Mouse (Mus musculus) urinary bladder, adult 2 months (tissue): ENCODE results near the gene Tspan9. TPM values are rescaled to one million over a fixed set of nuclear protein-coding genes. Genes with fewer than 3 reads are reported as not detected.

Source experiments
- DNase-seq: peaks from one replicate; pipeline ENCODE4 v3.0.0; 2022; ENCODE audit warnings: low spot score
- polyA plus RNA-seq: library from polyadenylated mRNA; depleted of rRNA; stranded (reverse); fragments of >200 nt; gene quantifications from 2 replicates; pipeline ENCODE4 v1.2.3, GENCODE M21; 2012

The Tspan9 gene
- polyA plus RNA-seq, 1 experiment = 112 TPM

GRCm38 (mm10) chr6:127979831-127980230, 163.6 kb downstream of the Tspan9 start:
- no peak for DNase-seq

GRCm38 (mm10) chr6:127978941-127979340, 164.5 kb downstream of the Tspan9 start:
- no peak for DNase-seq

GRCm38 (mm10) chr6:127976695-127977094, 166.7 kb downstream of the Tspan9 start:
- DNase-seq = no peak

- no peak for DNase-seq
Measured at GRCm38 (mm10) chr6:127974000-127974399, 169.4 kb downstream of the Tspan9 start.

GRCm38 (mm10) chr6:127973553-127973952, 169.8 kb downstream of the Tspan9 start:
- DNase-seq = no peak

- no peak for DNase-seq
Measured at GRCm38 (mm10) chr6:127971931-127972330, 171.5 kb downstream of the Tspan9 start.

- no peak for DNase-seq
Measured at GRCm38 (mm10) chr6:127970848-127971247, 172.5 kb downstream of the Tspan9 start.

- peak; percentile 57 for DNase-seq
Measured at GRCm38 (mm10) chr6:127970120-127970519, 173.3 kb downstream of the Tspan9 start.

GRCm38 (mm10) chr6:127969709-127970108, 173.7 kb downstream of the Tspan9 start:
- DNase-seq = no peak

GRCm38 (mm10) chr6:127965497-127965896, 177.9 kb downstream of the Tspan9 start:
- DNase-seq = no peak

GRCm38 (mm10) chr6:127960203-127960602, 183.2 kb downstream of the Tspan9 start:
- no peak for DNase-seq

- no peak for DNase-seq
Measured at GRCm38 (mm10) chr6:127956172-127956571, 187.2 kb downstream of the Tspan9 start.

- DNase-seq = no peak
Measured at GRCm38 (mm10) chr6:127953071-127953470, 190.3 kb downstream of the Tspan9 start.

- DNase-seq = no peak
Measured at GRCm38 (mm10) chr6:127949885-127950284, 193.5 kb downstream of the Tspan9 start.

GRCm38 (mm10) chr6:127948656-127949055, 194.7 kb downstream of the Tspan9 start:
- DNase-seq = no peak

- DNase-seq = no peak
Measured at GRCm38 (mm10) chr6:127945725-127946124, 197.7 kb downstream of the Tspan9 start.

GRCm38 (mm10) chr6:127942421-127942820, 201.0 kb downstream of the Tspan9 start:
- no peak for DNase-seq

GRCm38 (mm10) chr6:127935105-127935504, 208.3 kb downstream of the Tspan9 start:
- DNase-seq = no peak

GRCm38 (mm10) chr6:127933841-127934240, 209.6 kb downstream of the Tspan9 start:
- DNase-seq = no peak

- no peak for DNase-seq
Measured at GRCm38 (mm10) chr6:127932697-127933096, 210.7 kb downstream of the Tspan9 start.

- no peak for DNase-seq
Measured at GRCm38 (mm10) chr6:127928682-127929081, 214.7 kb downstream of the Tspan9 start.

- DNase-seq = no peak
Measured at GRCm38 (mm10) chr6:127925915-127926314, 217.5 kb downstream of the Tspan9 start.

- no peak for DNase-seq
Measured at GRCm38 (mm10) chr6:127924750-127925149, 218.6 kb downstream of the Tspan9 start.

GRCm38 (mm10) chr6:127923296-127923695, 220.1 kb downstream of the Tspan9 start:
- no peak for DNase-seq

GRCm38 (mm10) chr6:127921996-127922395, 221.4 kb downstream of the Tspan9 start:
- no peak for DNase-seq
